Mouse (Mus musculus) liver (tissue): ENCODE data around the gene Hoxd13.

Experiments
- DNase-seq: peaks from one replicate; pipeline ENCODE4 v3.0.0-alpha.2; 2020; ENCODE audit warnings: mixed read lengths

Gene Hoxd13

GRCm38 (mm10) chr2:74709465-74710419, 41.6 kb downstream of the Hoxd13 start:
- DNase-seq = no peak

GRCm38 (mm10) chr2:74710929-74711543, 42.9 kb downstream of the Hoxd13 start:
- no peak for DNase-seq

- DNase-seq = no peak
These were observed 43.9 kb downstream of the Hoxd13 start, which contains the start of the genes Hoxd3 and Hoxd4 for GRCm38 (mm10) chr2:74711721-74712621. TSS of gene Hoxd3 (plus strand) at chr2:74711927. TSS of gene Hoxd4 (plus strand) at chr2:74711929.

GRCm38 (mm10) chr2:74713239-74714150, 45.4 kb downstream of the Hoxd13 start:
- no peak for DNase-seq

- DNase-seq = no peak
These were observed 46.2 kb downstream of the Hoxd13 start for GRCm38 (mm10) chr2:74714156-74714789.

GRCm38 (mm10) chr2:74714881-74715280, 46.8 kb downstream of the Hoxd13 start:
- DNase-seq = no peak

GRCm38 (mm10) chr2:74715504-74716241, 47.6 kb downstream of the Hoxd13 start:
- DNase-seq = peak; percentile 81

- DNase-seq = no peak
These were observed 52.3 kb downstream of the Hoxd13 start for GRCm38 (mm10) chr2:74720384-74720783.

GRCm38 (mm10) chr2:74720955-74721491, 52.9 kb downstream of the Hoxd13 start:
- no peak for DNase-seq
